Mouse (Mus musculus) 416B (cell line): Measurements from ENCODE around the gene Dtnb.
A peak's percentile ranks its signal among the peaks of the same experiment; 100 is the strongest.

Experiments
- DNase-seq: peaks from one replicate; pipeline ENCODE4 v3.0.0; 2011; ENCODE audit warnings: low read depth

Gene Dtnb

DNA sequence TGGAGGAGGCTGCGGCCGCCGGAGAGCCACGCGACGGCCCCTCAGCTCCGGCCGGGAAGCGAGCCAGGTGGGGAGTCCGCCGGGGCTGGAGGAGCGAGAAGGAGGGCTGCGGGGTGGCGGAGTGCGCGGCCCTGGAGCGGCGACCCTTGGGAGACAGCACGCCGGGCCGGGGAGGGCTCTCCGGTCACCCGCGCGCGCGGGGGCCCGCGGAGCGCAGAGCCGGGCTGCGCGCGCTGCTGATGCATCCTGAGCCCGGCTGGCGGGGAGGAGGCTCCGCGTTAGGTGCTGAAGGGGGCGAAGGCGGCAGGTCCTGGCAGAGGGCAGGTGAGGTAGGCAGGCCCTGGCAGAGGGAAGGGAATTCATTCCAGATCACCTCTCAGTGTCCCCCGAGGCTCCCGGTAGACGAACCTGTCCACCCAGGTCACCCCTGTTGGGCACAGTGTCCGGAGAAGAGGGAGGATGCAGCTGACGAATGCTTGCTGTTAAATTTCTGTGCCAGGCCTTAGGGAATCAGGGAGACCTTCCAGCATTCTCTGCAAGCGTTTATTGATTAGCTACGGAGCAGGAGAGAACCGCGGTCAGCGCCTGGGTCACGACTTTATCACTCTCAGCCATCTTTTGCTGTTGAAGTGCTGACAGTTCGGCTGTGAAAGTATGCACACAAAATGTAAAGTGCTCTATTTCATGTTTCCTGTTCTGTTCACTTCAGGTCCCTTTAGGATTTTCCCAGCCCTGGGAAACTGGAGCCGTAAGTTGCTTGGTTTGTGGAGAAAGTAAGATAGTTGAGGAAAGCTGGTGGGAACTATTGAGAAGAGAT, 608 bp downstream of the Dtnb start:
- no peak for DNase-seq

DNA sequence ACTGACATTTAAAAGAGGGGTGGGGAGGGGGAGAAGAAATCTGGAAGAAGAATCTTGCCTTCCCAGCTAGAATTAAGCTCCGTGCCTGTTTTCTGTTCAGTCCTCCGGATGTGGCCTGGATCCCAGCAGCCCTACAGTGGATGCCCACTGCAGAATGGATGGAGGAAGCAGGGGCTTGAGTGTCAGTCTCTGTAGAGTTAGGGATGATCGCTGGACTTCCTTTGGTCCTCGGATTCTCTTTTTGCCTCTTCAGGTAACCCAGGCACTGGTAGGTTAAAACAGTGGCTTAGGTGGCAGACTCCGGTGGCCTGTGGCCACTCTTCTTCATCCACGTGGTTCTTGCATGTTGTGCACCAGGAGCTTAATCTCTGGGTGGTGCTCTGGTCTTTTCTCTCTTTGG, 1.2 kb downstream of the Dtnb start:
- no peak for DNase-seq

DNA sequence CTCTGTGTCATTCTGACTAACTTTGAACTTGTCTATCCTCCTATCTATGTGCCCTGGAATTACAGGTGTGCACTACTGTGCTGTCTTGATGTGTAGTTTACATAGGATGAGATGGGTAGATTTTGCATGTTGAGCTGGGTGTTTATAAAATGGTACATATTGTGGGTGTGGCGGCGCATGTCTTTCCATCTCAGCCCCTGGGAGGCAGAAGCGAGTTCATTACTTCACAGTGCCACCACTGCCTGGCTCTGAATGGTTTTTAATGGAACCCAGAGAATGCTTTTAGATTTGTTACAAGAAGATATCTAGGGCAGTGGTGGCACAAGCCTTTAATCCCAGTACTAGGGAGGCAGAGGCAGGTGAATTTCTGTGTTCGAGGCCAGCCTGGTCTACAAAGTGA, 2.5 kb downstream of the Dtnb start:
- DNase-seq = peak; percentile 61

DNA sequence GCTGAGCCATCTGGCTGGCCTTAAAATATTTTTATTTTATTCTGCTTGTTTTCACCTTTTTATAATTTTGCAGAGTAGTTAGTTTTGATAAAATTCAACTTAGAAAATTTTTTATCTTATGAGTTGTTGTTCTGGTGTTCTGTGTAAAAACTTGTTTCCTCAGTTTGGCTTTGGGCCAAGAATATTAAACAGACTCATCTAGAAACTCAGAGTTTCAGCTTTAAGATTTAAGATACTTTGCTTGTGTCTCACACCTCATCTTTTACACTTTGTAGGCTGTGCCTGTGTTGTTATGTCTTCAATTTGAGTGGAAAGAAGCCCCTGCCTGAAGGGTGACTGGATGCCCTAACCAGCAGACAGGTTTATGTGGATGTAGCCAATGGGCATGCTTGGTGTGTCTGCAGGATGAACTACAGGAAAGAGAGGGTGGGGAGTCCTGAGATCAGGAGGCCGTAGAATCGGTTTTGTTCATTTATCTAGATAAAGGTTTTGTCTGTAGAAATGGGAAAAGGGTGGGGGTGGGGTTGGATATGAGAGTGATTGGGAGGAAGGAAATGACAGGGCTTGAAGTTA, 7.9 kb downstream of the Dtnb start:
- DNase-seq = peak; percentile 62

DNA sequence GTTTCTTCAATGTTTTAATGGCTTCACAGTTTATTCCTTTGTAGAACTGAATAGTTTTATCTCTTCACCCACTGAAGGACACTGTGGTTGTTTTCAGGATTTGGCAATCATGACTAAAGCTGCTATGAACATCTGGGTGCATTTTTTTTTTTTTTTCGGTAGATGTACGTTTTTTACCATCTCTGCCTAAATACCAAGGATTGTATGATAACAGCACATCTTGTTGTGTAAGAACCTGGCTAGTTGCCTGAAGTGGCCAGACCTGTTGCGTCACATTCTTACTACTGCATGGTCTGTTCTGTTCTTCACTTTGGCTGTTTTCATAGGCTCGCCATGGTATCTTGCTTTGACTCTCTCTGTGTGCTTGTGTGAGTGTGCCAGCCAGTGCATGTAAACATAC, 10.4 kb downstream of the Dtnb start:
- peak; percentile 97 for DNase-seq

DNA sequence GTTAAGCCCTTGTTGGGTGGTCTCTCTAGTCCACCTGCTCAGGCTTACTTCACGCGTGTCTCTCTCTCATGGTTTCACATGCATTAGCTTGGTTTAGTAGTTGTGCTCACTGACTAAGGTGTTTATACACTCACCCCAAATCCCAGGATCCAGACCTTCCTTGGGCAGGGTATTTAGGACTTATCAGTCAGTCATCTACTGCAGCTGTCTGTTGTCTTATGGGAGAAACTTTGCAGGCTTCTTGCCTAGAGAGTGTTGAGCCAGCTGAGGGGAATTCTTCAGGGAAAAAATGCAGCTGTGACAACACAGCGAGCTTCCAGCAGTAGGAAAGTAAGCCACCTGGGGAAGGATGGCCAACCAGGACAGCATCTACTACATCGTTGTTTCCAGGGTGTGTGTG, 13.3 kb downstream of the Dtnb start:
- DNase-seq = no peak

DNA sequence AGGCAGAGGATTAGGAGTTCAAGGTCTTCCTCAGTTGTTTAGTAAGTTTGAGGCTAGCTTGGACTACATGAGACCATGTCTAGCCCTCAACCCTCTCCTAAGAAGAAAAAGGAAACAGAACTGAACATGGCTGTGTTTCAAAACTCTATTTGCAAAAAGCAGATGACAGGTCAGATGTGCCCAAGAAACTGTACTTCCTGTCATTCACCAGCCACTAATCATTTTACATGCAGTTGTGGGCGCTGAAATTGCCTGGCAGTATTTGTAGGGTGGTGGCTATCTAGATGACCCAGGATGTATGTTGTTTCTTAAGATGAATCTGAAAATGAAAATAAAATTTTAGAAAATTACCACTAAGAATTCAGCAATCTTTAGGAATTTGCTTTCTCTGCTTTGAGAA, 14.8 kb downstream of the Dtnb start:
- peak; percentile 76 for DNase-seq

DNA sequence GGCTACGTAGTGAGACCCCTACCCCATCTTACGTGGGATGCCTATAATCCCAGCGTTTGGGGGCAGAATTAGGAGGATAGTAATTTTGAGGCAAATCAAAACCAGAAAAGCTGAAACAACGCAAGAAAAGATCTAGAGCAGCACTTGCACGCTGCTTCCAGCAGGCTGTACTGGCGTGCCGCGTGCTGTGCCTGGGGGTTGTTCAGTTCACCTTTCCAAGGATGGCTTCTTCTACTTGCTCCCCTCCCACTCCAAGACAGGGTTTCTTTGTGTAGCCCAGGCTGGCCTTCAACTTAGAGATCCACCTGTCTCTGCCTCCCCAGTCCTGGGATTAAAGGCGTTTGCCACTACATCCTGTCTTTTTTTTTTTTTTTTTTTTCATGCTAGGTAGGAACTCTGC, 17.9 kb downstream of the Dtnb start:
- DNase-seq = no peak

DNA sequence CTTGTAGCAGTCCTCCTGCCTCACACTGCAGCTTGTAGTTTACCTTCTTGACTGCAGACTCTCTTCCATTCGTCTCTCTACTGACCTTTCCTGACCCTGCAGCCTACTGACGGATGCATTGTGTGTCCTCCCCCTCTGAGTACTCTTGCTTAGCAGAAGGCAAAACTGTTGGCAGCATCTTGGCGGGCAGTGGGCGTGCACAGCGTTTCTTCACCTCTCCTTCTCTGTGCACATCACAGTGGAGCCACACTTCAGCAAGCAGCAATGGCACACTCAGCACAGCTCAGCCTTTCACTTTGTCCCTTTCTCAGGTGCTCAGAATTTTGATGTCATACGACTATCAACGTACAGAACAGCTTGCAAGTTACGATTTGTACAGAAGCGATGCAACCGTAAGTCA, 19.4 kb downstream of the Dtnb start:
- DNase-seq = no peak

DNA sequence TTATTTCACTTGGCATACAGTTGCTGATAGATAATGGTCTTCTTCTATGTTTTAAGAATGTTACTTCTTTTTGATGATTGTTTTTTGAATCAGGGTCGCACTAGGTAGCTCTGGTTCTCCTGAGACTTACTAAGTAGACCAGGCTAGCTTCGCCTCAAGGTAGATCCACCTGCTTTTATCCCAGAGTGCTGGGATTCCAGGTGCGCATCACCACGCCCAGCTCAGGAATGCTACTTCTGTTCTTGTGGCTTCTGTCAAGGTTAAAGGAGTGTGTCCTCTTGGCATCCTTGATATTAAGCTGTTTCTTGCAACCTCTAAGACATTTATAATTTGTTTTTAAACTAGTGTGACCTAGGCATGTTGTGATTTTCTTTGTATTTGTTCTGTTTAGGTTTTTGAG, 30.6 kb downstream of the Dtnb start:
- no peak for DNase-seq

DNA sequence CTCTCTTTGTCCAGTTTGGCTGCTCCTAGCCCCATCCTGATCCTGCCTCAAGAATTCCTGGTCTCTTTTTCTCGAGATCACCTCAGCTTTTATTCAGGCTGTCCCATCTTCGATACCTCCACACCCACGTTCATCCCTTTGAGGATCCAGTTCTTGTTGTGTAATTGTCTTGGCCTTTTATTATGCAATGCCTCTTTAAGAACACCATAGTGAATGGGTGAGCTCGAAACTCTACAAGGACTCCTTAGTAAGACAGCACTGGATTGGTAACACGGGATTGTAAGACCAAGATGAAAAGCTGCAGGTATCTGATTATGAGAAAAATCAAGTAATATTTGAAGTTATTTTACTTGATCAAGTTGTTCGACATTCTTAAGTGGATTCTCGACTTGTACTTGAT, 34.0 kb downstream of the Dtnb start:
- DNase-seq = no peak

DNA sequence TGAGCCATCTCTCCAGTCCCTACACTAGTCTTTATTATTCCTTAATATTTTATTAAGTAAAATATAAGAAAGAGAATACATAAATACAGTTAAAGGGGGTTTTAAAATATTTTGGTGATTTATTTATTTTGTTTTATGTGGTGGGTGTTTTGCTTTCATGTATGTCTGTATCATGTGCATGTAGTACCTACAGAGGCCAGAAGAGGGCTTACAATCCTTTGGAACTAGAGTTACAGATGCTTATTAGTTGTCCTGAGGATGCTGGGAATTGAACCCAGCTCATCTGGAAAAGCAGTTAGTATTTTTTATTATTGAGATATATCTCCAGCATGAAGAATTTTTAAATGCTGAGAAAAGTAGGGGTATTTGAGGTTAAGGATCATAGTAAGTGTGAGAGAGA, 37.6 kb downstream of the Dtnb start:
- DNase-seq = peak; percentile 45

DNA sequence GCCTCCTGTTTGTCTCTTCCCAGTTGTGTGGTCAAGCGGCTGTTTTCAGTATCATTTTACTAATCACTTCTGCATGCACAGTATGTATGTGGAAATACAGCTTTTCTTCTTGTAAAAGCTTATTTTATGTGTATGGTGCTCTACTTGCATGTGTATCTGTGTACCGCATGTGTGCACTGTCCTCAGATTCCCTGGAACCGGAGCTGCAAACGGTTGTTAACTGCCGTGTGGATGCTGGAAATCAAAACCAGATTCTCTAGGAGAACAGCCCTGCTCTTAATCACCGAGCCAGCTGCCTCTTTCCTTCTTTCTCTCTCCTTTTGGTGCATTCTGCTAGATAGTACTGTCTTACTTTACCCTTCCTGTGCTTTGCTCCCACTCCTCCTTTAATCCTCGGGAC, 39.7 kb downstream of the Dtnb start:
- no peak for DNase-seq

DNA sequence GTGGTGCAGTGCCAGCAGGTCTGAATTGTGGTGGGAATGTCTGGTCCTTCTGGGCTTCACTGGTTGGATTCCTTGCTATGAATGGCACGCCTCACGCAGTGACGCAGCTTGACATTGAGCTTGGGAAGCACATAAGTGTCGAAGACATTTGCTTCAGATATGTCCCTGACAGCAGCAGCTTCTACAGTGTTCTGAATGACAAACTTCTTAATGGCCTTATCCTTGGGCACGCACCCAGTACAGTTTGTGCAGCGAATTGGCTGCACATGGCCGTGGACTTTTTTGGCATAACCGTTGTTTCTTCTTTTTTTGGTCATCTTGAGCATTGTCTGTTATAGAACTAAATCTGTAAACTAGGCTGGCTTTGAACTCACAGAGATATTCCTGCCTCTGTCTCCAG, 42.9 kb downstream of the Dtnb start:
- no peak for DNase-seq

DNA sequence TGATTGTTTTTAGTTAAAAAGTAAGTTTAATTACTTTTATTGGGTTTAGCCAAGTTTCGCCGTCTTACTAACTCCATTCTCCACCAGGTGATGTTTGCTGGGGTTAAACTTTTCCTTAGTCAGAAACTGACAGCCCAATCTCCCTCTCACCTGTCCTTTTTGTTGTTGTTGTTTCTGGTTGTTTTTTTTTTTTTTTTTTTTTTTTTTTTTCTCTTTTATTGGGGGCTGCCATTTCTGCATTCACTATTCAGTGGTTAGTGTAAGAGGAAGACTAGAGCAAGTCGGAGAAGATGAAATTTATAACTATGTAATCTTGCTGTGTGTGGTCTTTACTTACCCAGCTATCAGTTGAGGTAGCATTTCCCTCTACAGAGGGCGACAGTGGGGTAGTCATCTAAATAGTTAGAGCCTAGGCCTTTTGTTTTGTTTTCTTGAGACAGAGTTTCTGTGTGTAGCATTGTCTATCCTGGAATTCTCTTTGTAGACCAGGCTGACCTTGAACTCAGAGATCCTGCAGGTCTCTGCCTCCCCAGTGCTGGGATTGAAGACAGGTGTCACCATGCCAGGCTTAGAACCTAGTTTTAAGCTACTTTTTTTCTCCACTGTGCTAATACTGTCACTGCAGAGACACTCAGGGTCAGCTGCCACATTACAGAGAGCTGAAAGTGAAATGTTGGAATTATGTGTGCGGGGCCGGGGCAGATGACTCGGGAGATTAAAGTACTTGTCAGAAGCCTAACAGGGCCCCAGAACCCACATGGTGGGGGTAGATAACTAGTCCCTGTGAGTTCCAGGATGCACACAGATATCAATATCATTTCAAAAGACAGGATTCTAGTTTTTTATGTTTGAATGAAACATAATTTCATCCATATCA, 46.2 kb downstream of the Dtnb start:
- no peak for DNase-seq

DNA sequence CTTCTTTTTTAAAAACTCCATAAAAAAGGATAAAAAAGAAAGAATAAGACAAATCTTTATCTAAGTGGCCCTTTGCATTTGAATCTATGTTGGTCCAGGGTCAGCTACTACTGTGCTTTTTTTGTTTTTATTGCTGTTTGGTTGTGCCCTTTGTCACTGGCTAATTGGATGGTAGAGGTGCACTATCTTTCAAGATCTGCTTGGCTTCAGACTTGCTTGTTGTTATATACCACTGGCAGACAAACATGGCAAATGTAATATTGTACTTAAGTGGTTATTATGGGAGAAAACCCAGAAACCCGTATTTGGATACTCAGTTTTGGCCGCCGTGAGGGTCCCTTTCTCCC, 46.8 kb downstream of the Dtnb start:
- DNase-seq = no peak

DNA sequence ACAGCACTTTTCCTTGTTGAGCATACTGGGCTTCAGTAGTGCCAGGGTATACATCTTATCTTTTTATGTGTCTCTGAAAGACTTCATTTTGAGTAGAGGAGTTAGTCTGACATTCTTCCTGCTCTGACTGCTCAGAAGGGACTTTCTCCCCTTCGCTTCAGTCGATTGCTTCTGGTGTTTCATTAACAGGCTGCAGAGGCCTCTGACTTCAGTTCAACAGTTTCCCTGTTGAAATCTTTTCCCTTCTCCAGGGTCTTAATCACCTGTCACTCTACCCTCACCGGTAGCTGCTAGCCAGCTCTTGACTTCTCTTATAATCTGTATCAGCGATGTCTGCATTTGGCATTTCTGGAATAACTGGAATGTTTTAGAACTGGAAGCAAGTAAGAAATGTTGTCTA, 54.7 kb downstream of the Dtnb start:
- no peak for DNase-seq

DNA sequence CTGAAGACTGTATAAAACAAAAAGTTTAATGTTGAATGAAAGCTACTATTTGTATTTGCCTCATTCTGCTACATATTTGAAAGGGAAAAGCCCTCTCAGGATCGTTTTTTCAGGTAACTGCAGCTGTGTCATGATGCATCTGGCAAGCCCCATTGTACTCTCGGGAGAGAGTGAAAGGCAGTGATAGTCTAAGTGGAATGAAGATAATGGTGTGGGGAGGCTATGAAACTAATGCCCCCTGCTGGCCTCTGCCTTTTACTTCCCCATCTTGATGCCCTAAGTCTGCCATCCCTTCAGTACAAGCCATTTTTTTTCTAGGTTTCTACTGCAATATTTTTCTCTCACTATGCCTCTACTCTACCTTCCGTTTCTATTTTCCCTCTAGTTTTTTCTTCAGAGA, 69.8 kb downstream of the Dtnb start:
- DNase-seq = peak; percentile 75

DNA sequence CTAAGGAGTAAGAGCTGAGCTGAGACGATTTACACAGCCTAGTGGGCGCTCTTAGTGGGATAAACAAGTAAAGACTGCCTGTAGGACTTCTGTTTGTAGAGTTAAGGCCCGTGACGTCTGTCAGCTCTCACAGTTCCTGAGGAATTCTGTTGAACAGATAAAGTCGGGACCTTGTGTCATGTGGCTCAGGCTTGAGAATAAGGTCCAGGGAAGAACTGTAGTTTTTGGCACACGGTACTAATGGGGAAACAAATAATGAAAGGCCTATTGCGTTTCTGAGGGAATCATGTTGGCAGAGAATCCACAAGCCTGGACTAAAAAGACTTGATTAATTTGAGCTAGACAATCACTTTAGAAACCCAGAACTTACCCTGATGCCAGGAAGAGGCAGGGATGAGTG, 84.6 kb downstream of the Dtnb start:
- no peak for DNase-seq

DNA sequence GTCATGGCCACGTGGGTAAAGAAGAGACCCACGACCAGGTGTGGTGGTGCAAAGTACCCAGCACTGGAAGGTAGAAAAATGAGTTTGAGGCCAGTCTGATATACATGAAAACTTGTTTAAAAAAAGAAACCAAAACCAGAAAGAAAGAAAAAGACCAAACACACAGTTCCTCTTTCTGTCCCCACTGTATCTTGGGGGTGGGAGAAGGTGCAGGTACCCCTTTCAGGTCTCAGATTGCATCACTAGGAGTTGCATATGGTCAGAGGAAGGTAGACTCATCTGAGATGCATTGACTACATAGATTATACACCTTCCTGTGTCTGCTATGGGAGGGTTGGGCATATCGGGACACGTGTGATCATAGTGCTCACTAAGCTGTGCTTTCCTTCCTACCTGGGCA, 85.1 kb downstream of the Dtnb start:
- no peak for DNase-seq

DNA sequence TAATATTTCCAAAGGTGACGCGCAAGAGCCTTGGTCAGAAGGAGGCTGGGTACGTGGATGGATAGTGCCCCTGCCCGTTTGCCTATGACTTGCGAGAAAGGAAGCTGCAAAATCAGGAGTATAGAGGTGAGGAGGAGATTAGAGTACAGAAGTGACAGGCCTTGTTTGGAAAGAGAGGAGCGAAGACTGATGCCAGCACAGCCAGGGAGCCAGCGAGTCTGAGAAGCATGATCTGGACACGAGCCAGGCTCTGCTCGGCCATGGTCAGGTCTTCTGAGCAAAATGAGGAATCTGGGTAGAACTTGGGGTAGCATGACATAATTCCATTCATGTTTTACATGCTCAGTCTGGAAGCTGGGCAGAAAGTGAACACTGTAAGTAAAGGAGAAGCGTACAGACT, 85.6 kb downstream of the Dtnb start:
- no peak for DNase-seq

DNA sequence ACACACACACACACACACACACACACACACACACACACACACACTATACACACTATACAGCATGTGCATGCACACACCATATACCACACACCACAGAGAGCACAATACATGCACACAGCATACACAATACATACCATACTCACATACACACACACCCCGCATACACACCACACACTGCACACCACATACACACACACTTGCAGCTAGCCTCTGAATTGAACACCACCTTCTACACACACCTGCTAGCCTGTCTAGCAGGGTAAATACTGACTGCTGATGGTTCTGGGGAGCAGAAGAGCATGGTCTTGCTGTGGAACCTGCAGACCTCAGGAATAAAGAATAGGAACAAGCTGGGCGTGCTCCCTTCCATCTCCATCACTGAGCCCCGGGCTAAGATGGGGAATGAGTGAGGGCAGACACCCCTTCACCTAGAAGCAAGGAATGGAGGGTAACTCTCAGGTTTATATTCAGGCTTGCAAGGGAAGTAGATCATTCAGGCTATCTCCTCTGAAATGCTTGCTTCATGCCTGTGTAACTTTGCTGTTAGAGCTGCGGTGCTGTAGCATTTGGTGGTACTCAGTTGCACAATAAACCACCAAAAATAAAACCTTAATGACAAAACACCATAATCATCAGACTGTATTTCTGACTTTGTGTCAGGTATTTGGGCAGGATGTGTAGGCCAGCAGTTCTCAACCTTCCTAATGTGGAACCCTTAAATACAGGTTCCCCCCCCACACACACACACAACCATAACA, 87.6 kb downstream of the Dtnb start:
- DNase-seq = peak; percentile 20
